30 mouse cellular contexts compared by ENCODE assay signal in the genomic region with DNA sequence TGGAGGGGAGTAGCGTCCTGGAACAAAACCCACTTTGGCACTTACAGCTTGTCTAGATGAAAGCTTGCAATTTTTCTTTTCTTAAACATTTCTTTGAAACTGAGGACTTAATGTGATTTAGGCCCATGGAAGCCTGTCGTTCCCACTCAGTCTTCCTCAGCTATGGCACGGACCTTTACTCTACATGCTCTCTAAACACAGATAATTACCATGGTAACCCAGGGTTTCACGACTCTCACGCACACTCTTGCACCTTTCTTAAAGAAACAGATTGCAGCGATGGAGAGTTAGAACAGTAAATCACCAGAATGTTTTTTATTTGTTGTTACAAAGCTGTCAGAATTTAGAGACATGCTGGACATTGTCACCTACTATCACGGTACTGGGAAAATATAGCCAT.
A peak's percentile ranks its signal among the peaks of the same experiment; 100 is the strongest.
DNase-seq lines count a peak whose midpoint lies in the region; ATAC-seq and TF ChIP-seq lines count a peak whose summit lies in the region.
"Had no signal": no experiment of that assay in that cellular context is flagged by ENCODE, and none has a peak within 500 bp of the region (broad histone marks: within the 10 kb centered on the region; RNA-seq: fewer than 3 reads in every experiment).

No protein-coding gene starts in this region.

- no peak overlapping the region for H3K4me3 ChIP-seq in forebrain, postnatal 0 days (ENCODE audit: low read depth, low read length)
- H3K4me3 ChIP-seq in forebrain, embryonic 11.5 days (ENCODE audit: low read depth, low read length), result no peak overlapping the region
- no peak overlapping the region for H3K4me3 ChIP-seq in lung, embryonic 15.5 days
- no peak overlapping the region for H3K4me3 ChIP-seq in intestine, embryonic 14.5 days (ENCODE audit: low read depth, low read length)
- H3K4me3 ChIP-seq in stomach, embryonic 15.5 days (replicated peaks), result no peak overlapping the region
- H3K4me3 ChIP-seq: embryonic facial prominence, embryonic 13.5 days; forebrain, embryonic 10.5 days; heart, adult 2 months; heart, embryonic 12.5 days; hindbrain, embryonic 13.5 days; limb, embryonic 10.5 days; limb, embryonic 15.5 days had no signal

- no peak overlapping the region for H3K9ac ChIP-seq in forebrain, postnatal 0 days
- no peak overlapping the region for H3K9ac ChIP-seq in forebrain, embryonic 11.5 days (ENCODE audit: low read length)
- H3K9ac ChIP-seq in lung, embryonic 15.5 days, result no peak overlapping the region
- H3K9ac ChIP-seq in intestine, embryonic 14.5 days (ENCODE audit: low read length), result no peak overlapping the region
- H3K9ac ChIP-seq in stomach, embryonic 15.5 days, result no peak overlapping the region
- H3K9ac ChIP-seq: embryonic facial prominence, embryonic 13.5 days; heart, embryonic 12.5 days; hindbrain, embryonic 13.5 days; limb, embryonic 15.5 days; liver, embryonic 14.5 days had no signal

- peak; percentile 2 for DNase-seq in forebrain, postnatal 0 days
- no peak for DNase-seq in forebrain, embryonic 11.5 days (ENCODE audit: low spot score)
- DNase-seq in lung, postnatal 36 days, result no peak
- DNase-seq in intestine, embryonic 14.5 days (ENCODE audit: low spot score), result no peak
- no peak for DNase-seq in adrenal gland, postnatal 25 days
- no peak for DNase-seq in layer of hippocampus, adult 11-12 months (ENCODE audit: low spot score)
- DNase-seq: adrenal gland, postnatal 36 days; cerebellum, adult 2 months; cerebellum, postnatal 14 days; heart, adult 2 months; heart, postnatal 4 days; kidney, adult 2 months; kidney, postnatal 4 days; layer of hippocampus, adult 9-11 months; lung, postnatal 10 days; right cerebral cortex, postnatal 14 days; thymus, adult 18-20 months; thymus, postnatal 25 days had no signal

- no peaks in the 10 kb centered on the region for H3K27me3 ChIP-seq in forebrain, postnatal 0 days (ENCODE audit: insufficient read depth, low read length)
- no peaks in the 10 kb centered on the region for H3K27me3 ChIP-seq in forebrain, embryonic 11.5 days (ENCODE audit: control insufficient read depth, insufficient read depth, low read length)
- H3K27me3 ChIP-seq in lung, embryonic 15.5 days, result no peaks in the 10 kb centered on the region
- H3K27me3 ChIP-seq in intestine, embryonic 14.5 days (replicated peaks; ENCODE audit: control insufficient read depth, insufficient read depth, low read length), result no peaks in the 10 kb centered on the region
- no peaks in the 10 kb centered on the region for H3K27me3 ChIP-seq in stomach, embryonic 15.5 days (replicated peaks)
- H3K27me3 ChIP-seq: embryonic facial prominence, embryonic 13.5 days; heart, embryonic 12.5 days; hindbrain, embryonic 13.5 days; limb, embryonic 15.5 days had no signal

- no peaks in the 10 kb centered on the region for H3K9me3 ChIP-seq in forebrain, postnatal 0 days (ENCODE audit: low read length)
- no peaks in the 10 kb centered on the region; the same call in 1 of the 2 replicates for H3K9me3 ChIP-seq in forebrain, embryonic 11.5 days (ENCODE audit: control insufficient read depth, low read length)
- H3K9me3 ChIP-seq in lung, embryonic 15.5 days, result no peaks in the 10 kb centered on the region
- 0 out of 2 replicates have a peak, but pooled peaks cover 3% of the 10 kb centered on the region for H3K9me3 ChIP-seq in intestine, embryonic 14.5 days (ENCODE audit: control insufficient read depth, low read length)
- H3K9me3 ChIP-seq in stomach, embryonic 15.5 days, result no peaks in the 10 kb centered on the region
- H3K9me3 ChIP-seq: embryonic facial prominence, embryonic 13.5 days; forebrain, embryonic 10.5 days; heart, embryonic 12.5 days; hindbrain, embryonic 13.5 days; limb, embryonic 10.5 days; limb, embryonic 15.5 days had no signal

- no peak overlapping the region for H3K4me2 ChIP-seq in forebrain, postnatal 0 days (ENCODE audit: low read depth)
- H3K4me2 ChIP-seq in forebrain, embryonic 11.5 days (ENCODE audit: low read depth, low read length, severe bottlenecking), result no peak overlapping the region
- H3K4me2 ChIP-seq in lung, embryonic 15.5 days, result 0 out of 2 replicates have a peak overlapping the region, but pooled peaks have one; percentile 3
- H3K4me2 ChIP-seq in intestine, embryonic 14.5 days (ENCODE audit: low read length), result 0 out of 2 replicates have a peak overlapping the region, but pooled peaks have one; percentile 18
- H3K4me2 ChIP-seq in stomach, embryonic 15.5 days, result no peak overlapping the region
- H3K4me2 ChIP-seq: embryonic facial prominence, embryonic 13.5 days; heart, embryonic 12.5 days; hindbrain, embryonic 13.5 days; limb, embryonic 15.5 days; midbrain, embryonic 11.5 days had no signal

- no peak for TF ChIP-seq CTCF in forebrain, postnatal 0 days (IDR thresholded peaks at IDR 0.05; ENCODE audit: low read depth)

- no peak overlapping the region for H3K27ac ChIP-seq in forebrain, postnatal 0 days (ENCODE audit: low read depth, low read length)
- no peak overlapping the region for H3K27ac ChIP-seq in forebrain, embryonic 11.5 days (ENCODE audit: low read depth, low read length)
- peak overlapping the region; percentile 38; the same call in 1 of the 2 replicates for H3K27ac ChIP-seq in lung, embryonic 15.5 days
- H3K27ac ChIP-seq in intestine, embryonic 14.5 days (ENCODE audit: low read depth), result no peak overlapping the region
- H3K27ac ChIP-seq in stomach, embryonic 15.5 days, result no peak overlapping the region
- H3K27ac ChIP-seq: embryonic facial prominence, embryonic 13.5 days; forebrain, embryonic 10.5 days; heart, adult 2 months; hindbrain, embryonic 13.5 days; limb, embryonic 10.5 days; limb, embryonic 15.5 days; liver, embryonic 14.5 days had no signal

- WGBS in forebrain, postnatal 0 days, result 45% methylated on average over 7 of the region's 7 CpGs
- 77% methylated on average over 7 of the region's 7 CpGs for WGBS in forebrain, embryonic 11.5 days
- 6% methylated on average over 7 of the region's 7 CpGs for WGBS in lung, embryonic 15.5 days
- WGBS in intestine, embryonic 14.5 days, result 21% methylated on average over 7 of the region's 7 CpGs
- 14% methylated on average over 7 of the region's 7 CpGs for WGBS in stomach, embryonic 15.5 days

- no peak; the same call in 1 of the 2 replicates for ATAC-seq in forebrain, postnatal 0 days
- ATAC-seq in forebrain, embryonic 11.5 days (replicated peaks; ENCODE audit: low FRiP score), result no peak
- ATAC-seq in lung, embryonic 15.5 days (ENCODE audit: borderline replicate concordance, extremely low read depth, low FRiP score, low TSS enrichment), result no peak
- 0 out of 2 replicates have a peak, but pooled peaks have one; percentile 58 for ATAC-seq in intestine, embryonic 14.5 days (replicated peaks; ENCODE audit: low FRiP score, low TSS enrichment, low read depth)
- ATAC-seq in stomach, embryonic 15.5 days (ENCODE audit: insufficient read depth, low FRiP score, low read depth), result peak; percentile 77
- ATAC-seq: CD4-positive, CD25-positive, alpha-beta regulatory T cell, adult 4 months; forebrain, embryonic 16.5 days had no signal

- H3K4me1 ChIP-seq in forebrain, postnatal 0 days (ENCODE audit: insufficient read depth), result no peaks in the 10 kb centered on the region
- H3K4me1 ChIP-seq in forebrain, embryonic 11.5 days (replicated peaks; ENCODE audit: control insufficient read depth, insufficient read depth, low read length), result no peaks in the 10 kb centered on the region
- H3K4me1 ChIP-seq in lung, embryonic 15.5 days, result peaks cover 16% of the 10 kb centered on the region; the same call in 1 of the 2 replicates
- H3K4me1 ChIP-seq in intestine, embryonic 14.5 days (replicated peaks; ENCODE audit: control insufficient read depth, insufficient read depth, low read length), result no peaks in the 10 kb centered on the region; the same call in 1 of the 2 replicates
- H3K4me1 ChIP-seq in stomach, embryonic 15.5 days, result no peaks in the 10 kb centered on the region
- H3K4me1 ChIP-seq: forebrain, embryonic 10.5 days; hindbrain, embryonic 13.5 days; limb, embryonic 10.5 days; limb, embryonic 15.5 days had no signal

- no peaks in the 10 kb centered on the region for H3K36me3 ChIP-seq in forebrain, postnatal 0 days (ENCODE audit: insufficient read depth)
- H3K36me3 ChIP-seq in forebrain, embryonic 11.5 days (ENCODE audit: control insufficient read depth, insufficient read depth, low read length), result no peaks in the 10 kb centered on the region
- H3K36me3 ChIP-seq in lung, embryonic 15.5 days, result no peaks in the 10 kb centered on the region
- no peaks in the 10 kb centered on the region for H3K36me3 ChIP-seq in intestine, embryonic 14.5 days (ENCODE audit: control insufficient read depth, insufficient read depth, low read length)
- H3K36me3 ChIP-seq in stomach, embryonic 15.5 days, result no peaks in the 10 kb centered on the region
- H3K36me3 ChIP-seq: embryonic facial prominence, embryonic 13.5 days; forebrain, embryonic 10.5 days; heart, embryonic 12.5 days; hindbrain, embryonic 13.5 days; limb, embryonic 10.5 days; limb, embryonic 15.5 days had no signal

Comparison
In these comparisons a context has a peak if more than half of its experiments do, and no peak if none do; other contexts are left out.
1. ATAC-seq: peak in intestine, embryonic 14.5 days (single experiment) and stomach, embryonic 15.5 days (single experiment); none in forebrain, postnatal 0 days (single experiment), forebrain, embryonic 11.5 days (single experiment) and lung, embryonic 15.5 days (single experiment).
2. H3K4me2 ChIP-seq: peak in lung, embryonic 15.5 days (single experiment) and intestine, embryonic 14.5 days (single experiment); none in forebrain, postnatal 0 days (single experiment), forebrain, embryonic 11.5 days (single experiment) and stomach, embryonic 15.5 days (single experiment).